Mouse (Mus musculus) stomach, embryonic 15.5 days (tissue): ENCODE measurements around the gene Tfe3. TPM values are rescaled to one million over a fixed set of nuclear protein-coding genes. Genes with fewer than 3 reads are reported as not detected.

Experiments
- ATAC-seq: fragments of 200-750 bp; cut with Nextera tagmentation; 2 replicates; pipeline ENCODE4 v1.8.0; 2017; ENCODE audit warnings: low read depth, moderate number of reproducible peaks, moderate TSS enrichment; ENCODE audit not compliant: insufficient read depth, low FRiP score
- H3K27ac ChIP-seq: fragments of 300-500 bp; sonication (generic); 2 replicates; pipeline ENCODE4 v1.5.1; 2015; ENCODE audit warnings: mild to moderate bottlenecking, inconsistent platforms
- H3K27me3 ChIP-seq: fragments of 300-500 bp; sonication (generic); replicated peaks from 2 replicates; pipeline ENCODE4 v1.6.1; 2015; ENCODE audit warnings: inconsistent platforms
- H3K36me3 ChIP-seq: fragments of 300-500 bp; sonication (generic); 2 replicates; pipeline ENCODE4 v1.6.1; 2015; ENCODE audit warnings: inconsistent platforms
- H3K4me1 ChIP-seq: fragments of 300-500 bp; sonication (generic); 2 replicates; pipeline ENCODE4 v1.6.1; 2015; ENCODE audit warnings: inconsistent platforms
- H3K4me2 ChIP-seq: fragments of 300-500 bp; sonication (generic); 2 replicates; pipeline ENCODE4 v1.6.1; 2015; ENCODE audit warnings: mild to moderate bottlenecking, inconsistent platforms
- H3K4me3 ChIP-seq: fragments of 300-500 bp; sonication (generic); replicated peaks from 2 replicates; pipeline ENCODE4 v1.5.1; 2015; ENCODE audit warnings: inconsistent platforms
- H3K9ac ChIP-seq: fragments of 300-500 bp; sonication (generic); 2 replicates; pipeline ENCODE4 v1.6.1; 2015; ENCODE audit warnings: inconsistent platforms
- H3K9me3 ChIP-seq: fragments of 300-500 bp; sonication (generic); 2 replicates; pipeline ENCODE4 v1.6.1; 2016; ENCODE audit warnings: inconsistent platforms
- WGBS: fragments of 180-500 bp; shearing (Covaris S2); methylation state at CpG from one replicate; pipeline ENCODE4 v1.1.7; 2015; 5-methylcytosine and 5-hydroxymethylcytosine counted together
- polyA plus RNA-seq: library from polyadenylated mRNA; unstranded; fragments of >200 nt; fragmentation: Nextera tagmentation; extraction: Ambion mirVana; gene quantifications from 2 replicates; pipeline ENCODE4 v1.2.1, GENCODE M21; 2015

The Tfe3 gene
- polyA plus RNA-seq, 1 experiment from 2014 or later = 29.9 TPM

DNA sequence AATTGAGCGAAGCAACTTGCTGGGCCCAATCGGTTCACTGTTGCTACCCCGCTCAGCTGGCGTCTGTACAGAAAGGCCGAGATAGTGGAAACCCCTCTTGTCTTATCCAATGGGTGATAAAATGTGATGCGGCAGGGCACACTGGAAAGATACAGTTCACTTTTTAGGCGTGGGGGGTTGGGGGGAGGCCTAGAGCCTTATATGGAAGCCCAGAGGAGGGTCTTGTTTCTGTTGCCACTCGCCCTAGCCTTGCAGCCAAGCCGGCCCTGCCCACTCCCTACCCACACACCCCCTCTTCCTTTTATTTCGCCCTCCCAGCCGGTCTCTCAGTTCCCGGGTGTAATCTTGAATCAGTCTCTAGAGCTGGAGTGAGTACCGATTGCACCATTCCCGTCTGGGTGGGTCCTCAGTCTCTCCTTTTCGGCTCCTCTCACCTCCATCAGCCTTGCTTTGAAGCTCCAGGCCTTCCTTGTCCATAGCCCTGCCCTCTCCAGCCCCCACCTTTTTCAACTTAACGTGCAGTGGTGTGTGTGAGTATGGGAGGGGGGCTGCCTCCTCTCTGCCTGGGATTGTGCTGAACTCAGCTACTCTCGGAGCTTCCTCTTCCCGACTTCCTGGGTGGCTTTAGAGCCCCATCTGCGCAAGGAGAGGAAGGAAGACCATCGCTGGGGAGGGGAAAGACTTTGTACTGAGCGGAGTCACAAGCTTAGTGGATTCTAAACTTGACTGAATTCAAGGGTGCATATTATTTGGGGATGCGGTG is 1.5 kb downstream of the Tfe3 start:
- peak overlapping the region; percentile 51; the same call in 1 of the 2 replicates for H3K27ac ChIP-seq
- WGBS = 13% methylated on average over 22 of the region's 22 CpGs
- ATAC-seq = 0 out of 2 replicates have a peak, but pooled peaks have one; percentile 5

GRCm38 (mm10) chrX:7764657-7765280 is 2.4 kb downstream of the Tfe3 start:
- no peak for ATAC-seq
- Histone ChIP-seq H3K9ac (no peak overlapping the region), H3K27ac (peak overlapping the region; percentile 61; the same call in 1 of the 2 replicates)

More for the DNA sequence above, 1.5 kb downstream of the Tfe3 start:
- Histone ChIP-seq H3K4me3 (peak overlapping the region; percentile 64), H3K9me3 (no peaks in the 10 kb centered on the region), H3K9ac (0 out of 2 replicates have a peak overlapping the region, but pooled peaks have one; percentile 9), H3K4me1 (0 out of 2 replicates have a peak, but pooled peaks cover 5% of the 10 kb centered on the region), H3K36me3 (0 out of 2 replicates have a peak, but pooled peaks cover 3% of the 10 kb centered on the region), H3K4me2 (peak overlapping the region; percentile 63), H3K27me3 (no peaks in the 10 kb centered on the region)

DNA sequence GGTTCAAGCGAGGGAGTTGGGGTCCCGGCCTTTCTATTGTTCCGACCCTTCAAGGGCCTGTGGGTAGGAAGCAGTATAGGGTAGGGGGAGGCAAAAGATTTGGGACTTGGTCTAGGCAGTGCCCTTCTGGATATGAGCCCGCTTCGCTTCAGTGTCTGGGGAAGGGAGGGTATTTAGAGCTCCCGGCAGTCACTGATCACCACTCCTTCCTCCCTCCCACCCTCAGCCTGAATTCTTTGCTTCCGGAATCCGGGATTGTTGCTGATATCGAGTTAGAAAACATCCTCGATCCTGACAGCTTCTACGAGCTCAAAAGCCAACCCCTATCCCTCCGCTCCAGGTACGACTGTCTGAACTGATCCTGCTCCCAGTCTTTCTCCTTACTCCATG is 2.9 kb downstream of the Tfe3 start:
- 0 out of 2 replicates have a peak, but pooled peaks cover 5% of the 10 kb centered on the region for H3K4me1 ChIP-seq
- 0 out of 2 replicates have a peak, but pooled peaks cover 4% of the 10 kb centered on the region for H3K36me3 ChIP-seq
- H3K4me3 ChIP-seq = peak overlapping the region; percentile 15
- H3K27ac ChIP-seq = peak overlapping the region; percentile 61
- H3K4me2 ChIP-seq = peak overlapping the region; percentile 63
- H3K9ac ChIP-seq = no peak overlapping the region
- ATAC-seq = no peak
- no peaks in the 10 kb centered on the region for H3K9me3 ChIP-seq
- 27% methylated on average over 12 of the region's 13 CpGs for WGBS
- H3K27me3 ChIP-seq = no peaks in the 10 kb centered on the region

More at GRCm38 (mm10) chrX:7764657-7765280, 2.4 kb downstream of the Tfe3 start:
- Histone ChIP-seq H3K4me2 (peak overlapping the region; percentile 63), H3K27me3 (no peaks in the 10 kb centered on the region), H3K4me1 (0 out of 2 replicates have a peak, but pooled peaks cover 5% of the 10 kb centered on the region), H3K9me3 (no peaks in the 10 kb centered on the region), H3K4me3 (peak overlapping the region; percentile 64), H3K36me3 (0 out of 2 replicates have a peak, but pooled peaks cover 3% of the 10 kb centered on the region)
- WGBS = 25% methylated on average over 8 of the region's 9 CpGs

- H3K27ac ChIP-seq = peak overlapping the region; percentile 61
- H3K4me3 ChIP-seq = peak overlapping the region; percentile 15
- H3K4me2 ChIP-seq = peak overlapping the region; percentile 63
- no peaks in the 10 kb centered on the region for H3K27me3 ChIP-seq
- no peaks in the 10 kb centered on the region for H3K9me3 ChIP-seq
- H3K36me3 ChIP-seq = 0 out of 2 replicates have a peak, but pooled peaks cover 9% of the 10 kb centered on the region
- WGBS = 20% methylated on average over 11 of the region's 11 CpGs
- peak; percentile 79 for ATAC-seq
- H3K9ac ChIP-seq = no peak overlapping the region
- H3K4me1 ChIP-seq = 0 out of 2 replicates have a peak, but pooled peaks cover 5% of the 10 kb centered on the region
Measured at GRCm38 (mm10) chrX:7765764-7766163, 3.4 kb downstream of the Tfe3 start.

- H3K4me3 ChIP-seq = no peak overlapping the region
- H3K27ac ChIP-seq = no peak overlapping the region
- no peak for ATAC-seq
- no peak overlapping the region for H3K4me2 ChIP-seq
- H3K9ac ChIP-seq = no peak overlapping the region
- H3K36me3 ChIP-seq = peaks cover 10% of the 10 kb centered on the region; the same call in 1 of the 2 replicates
- H3K27me3 ChIP-seq = no peaks in the 10 kb centered on the region
- H3K9me3 ChIP-seq = no peaks in the 10 kb centered on the region
- 0 out of 2 replicates have a peak, but pooled peaks cover 5% of the 10 kb centered on the region for H3K4me1 ChIP-seq
- WGBS = 90% methylated on average over 7 of the region's 7 CpGs
Measured at GRCm38 (mm10) chrX:7769302-7770017, 7.1 kb downstream of the Tfe3 start.

GRCm38 (mm10) chrX:7772766-7773165 is 10.4 kb downstream of the Tfe3 start:
- peaks cover 10% of the 10 kb centered on the region; the same call in 1 of the 2 replicates for H3K36me3 ChIP-seq
- 63% methylated on average over 2 of the region's 2 CpGs for WGBS
- H3K9ac ChIP-seq = no peak overlapping the region

GRCm38 (mm10) chrX:7775501-7776205 is 13.3 kb downstream of the Tfe3 start:
- H3K4me1 ChIP-seq = no peaks in the 10 kb centered on the region
- 74% methylated on average over 9 of the region's 9 CpGs for WGBS
- H3K4me2 ChIP-seq = no peak overlapping the region
- H3K4me3 ChIP-seq = no peak overlapping the region
- H3K27ac ChIP-seq = no peak overlapping the region
- peaks cover 2% of the 10 kb centered on the region; the same call in 1 of the 2 replicates for H3K36me3 ChIP-seq
- H3K27me3 ChIP-seq = no peaks in the 10 kb centered on the region
- ATAC-seq = no peak
- no peak overlapping the region for H3K9ac ChIP-seq
- no peaks in the 10 kb centered on the region for H3K9me3 ChIP-seq

More at GRCm38 (mm10) chrX:7772766-7773165, 10.4 kb downstream of the Tfe3 start:
- no peak overlapping the region for H3K4me2 ChIP-seq
- no peaks in the 10 kb centered on the region for H3K4me1 ChIP-seq
- H3K27me3 ChIP-seq = no peaks in the 10 kb centered on the region
- no peaks in the 10 kb centered on the region for H3K9me3 ChIP-seq
- ATAC-seq = no peak
- no peak overlapping the region for H3K4me3 ChIP-seq
- H3K27ac ChIP-seq = no peak overlapping the region

GRCm38 (mm10) chrX:7776329-7777082 is 14.1 kb downstream of the Tfe3 start:
- WGBS = 46% methylated on average over 8 of the region's 8 CpGs
- Histone ChIP-seq H3K4me2 (no peak overlapping the region), H3K4me1 (no peaks in the 10 kb centered on the region), H3K36me3 (no peaks in the 10 kb centered on the region; the same call in 1 of the 2 replicates), H3K9ac (no peak overlapping the region), H3K27ac (no peak overlapping the region), H3K27me3 (no peaks in the 10 kb centered on the region), H3K9me3 (no peaks in the 10 kb centered on the region), H3K4me3 (no peak overlapping the region)
- ATAC-seq = peak; percentile 77

DNA sequence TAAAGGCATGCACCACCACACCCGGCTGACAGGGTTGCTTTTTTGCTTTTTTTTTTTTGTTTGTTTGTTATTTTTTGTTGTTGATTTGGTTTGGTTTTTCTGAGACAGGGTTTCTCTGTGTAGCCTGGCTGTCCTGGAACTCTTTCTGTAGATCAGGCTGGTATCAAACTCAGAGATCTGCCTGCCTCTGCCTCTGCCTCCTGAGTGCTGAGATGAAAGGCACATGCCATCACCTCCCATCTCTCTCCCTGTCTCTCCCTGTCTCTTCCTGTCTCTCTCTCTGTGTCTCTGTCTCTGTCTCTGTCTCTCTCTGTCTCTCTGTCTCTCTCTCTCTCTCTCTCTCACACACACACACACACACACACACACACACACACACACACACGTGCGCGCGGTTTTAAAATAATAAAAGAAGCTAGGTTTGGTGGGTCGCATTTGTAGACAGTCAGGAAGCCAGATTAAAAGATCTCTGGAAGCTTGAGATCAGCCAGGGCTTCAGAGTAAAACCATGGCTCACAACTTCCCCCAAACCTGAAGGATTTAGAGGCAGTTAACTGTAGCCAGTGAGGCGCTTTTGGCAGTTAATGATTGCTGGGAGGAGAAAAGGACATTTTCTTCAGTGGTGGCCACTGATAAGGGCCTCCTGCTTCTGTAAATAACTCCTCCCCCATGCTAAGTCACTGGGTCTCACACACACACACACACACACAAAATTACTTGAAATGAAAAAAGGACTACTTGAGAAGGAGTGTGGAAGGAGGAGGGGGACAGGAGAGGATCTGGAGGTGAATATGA is 16.3 kb downstream of the Tfe3 start:
- Histone ChIP-seq H3K9me3 (no peaks in the 10 kb centered on the region), H3K4me3 (no peak overlapping the region), H3K9ac (no peak overlapping the region), H3K27me3 (no peaks in the 10 kb centered on the region), H3K27ac (no peak overlapping the region), H3K4me1 (no peaks in the 10 kb centered on the region), H3K36me3 (no peaks in the 10 kb centered on the region), H3K4me2 (no peak overlapping the region)
- 64% methylated on average over 7 of the region's 7 CpGs for WGBS
- ATAC-seq = peak; percentile 65; the same call in 1 of the 2 replicates

DNA sequence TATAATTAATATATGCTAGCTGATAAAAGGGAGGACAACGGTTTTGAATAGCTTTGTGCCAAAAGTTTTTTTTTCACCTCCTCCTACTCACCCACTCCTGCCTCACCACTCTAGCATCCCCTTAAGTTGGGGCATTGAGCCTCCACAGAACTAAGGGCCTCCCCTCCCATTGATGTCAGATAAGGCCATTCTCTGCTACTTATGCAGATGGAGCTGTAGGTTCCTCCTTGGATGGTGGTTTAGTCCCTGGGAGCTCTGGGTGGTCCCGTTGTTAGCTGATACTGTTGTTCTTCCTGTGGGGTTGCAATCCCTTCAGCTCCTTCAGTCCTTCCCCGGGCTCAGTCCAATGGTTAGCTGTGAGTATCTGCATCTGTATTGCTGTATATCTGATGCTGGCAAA is 16.9 kb downstream of the Tfe3 start:
- no peak for ATAC-seq
- WGBS = 12% methylated on average over 3 of the region's 3 CpGs
- no peak overlapping the region for H3K9ac ChIP-seq
- H3K4me3 ChIP-seq = no peak overlapping the region
- no peak overlapping the region for H3K27ac ChIP-seq
- no peaks in the 10 kb centered on the region for H3K36me3 ChIP-seq
- H3K9me3 ChIP-seq = no peaks in the 10 kb centered on the region
- H3K4me2 ChIP-seq = no peak overlapping the region
- no peaks in the 10 kb centered on the region for H3K4me1 ChIP-seq
- no peaks in the 10 kb centered on the region for H3K27me3 ChIP-seq
